Mouse (Mus musculus): Measurements from ENCODE around the gene Gtf3c5. TPM values are rescaled to one million over a fixed set of nuclear protein-coding genes. Genes with fewer than 3 reads are reported as not detected.
A peak's percentile ranks its signal among the peaks of the same experiment; 100 is the strongest.

The Gtf3c5 gene
- total RNA-seq, 4 experiments from 2014 or later: 6.5 to 8.2 (median 7.4) TPM

- no peak for DNase-seq (ENCODE audit: low spot score in 2 of 2)
Observed at GRCm38 (mm10) chr2:28575341-28575740, 8.2 kb downstream of the Gtf3c5 start.

DNA sequence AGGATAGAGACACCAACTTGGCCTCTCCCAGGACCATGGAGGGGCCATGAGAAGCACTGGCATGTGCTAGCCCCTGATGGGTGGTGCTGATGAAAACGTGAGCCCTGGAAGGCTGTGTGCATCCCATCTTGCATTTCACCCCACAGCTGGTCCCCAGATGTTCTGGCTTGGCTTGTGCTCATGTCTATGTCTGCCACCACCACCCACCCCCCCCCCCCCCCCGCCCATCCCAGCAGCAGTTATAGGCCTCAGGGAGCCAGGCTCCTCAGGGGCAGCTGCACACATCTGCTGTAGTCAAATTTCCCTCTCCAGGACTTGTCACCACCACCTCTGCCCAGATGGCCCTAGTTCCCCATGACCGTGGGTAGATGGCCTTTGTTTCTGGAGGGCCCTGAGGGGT is 13.6 kb downstream of the Gtf3c5 start:
- no peak for DNase-seq (ENCODE audit: low spot score in 2 of 2)

GRCm38 (mm10) chr2:28566545-28566944 is 17.0 kb downstream of the Gtf3c5 start:
- DNase-seq (ENCODE audit: low spot score in 2 of 2): no peak

DNA sequence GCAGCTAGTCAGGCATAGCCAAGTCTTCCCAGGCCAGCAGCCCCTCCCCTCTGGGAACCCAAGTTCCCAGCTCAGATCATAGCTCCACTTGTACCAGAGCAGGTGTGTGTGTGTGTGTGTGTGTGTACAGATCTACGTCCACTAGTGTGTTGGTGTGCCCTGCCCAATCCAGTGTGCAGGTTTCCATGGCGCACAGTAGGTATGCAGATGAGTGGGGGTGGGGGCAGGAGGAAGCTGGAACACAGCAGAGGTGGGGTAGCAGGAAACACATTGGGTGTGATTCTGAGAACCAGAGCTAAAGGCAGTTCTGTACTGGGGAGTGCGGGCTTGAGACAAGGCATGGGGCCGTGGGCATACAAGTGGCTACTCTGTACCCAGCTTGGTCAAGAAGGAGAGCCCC is 19.2 kb downstream of the Gtf3c5 start:
- no peak for DNase-seq (ENCODE audit: low spot score in 2 of 2)

- no peak for DNase-seq (ENCODE audit: low spot score in 2 of 2)
Observed at GRCm38 (mm10) chr2:28563830-28564229, 19.7 kb downstream of the Gtf3c5 start.

DNA sequence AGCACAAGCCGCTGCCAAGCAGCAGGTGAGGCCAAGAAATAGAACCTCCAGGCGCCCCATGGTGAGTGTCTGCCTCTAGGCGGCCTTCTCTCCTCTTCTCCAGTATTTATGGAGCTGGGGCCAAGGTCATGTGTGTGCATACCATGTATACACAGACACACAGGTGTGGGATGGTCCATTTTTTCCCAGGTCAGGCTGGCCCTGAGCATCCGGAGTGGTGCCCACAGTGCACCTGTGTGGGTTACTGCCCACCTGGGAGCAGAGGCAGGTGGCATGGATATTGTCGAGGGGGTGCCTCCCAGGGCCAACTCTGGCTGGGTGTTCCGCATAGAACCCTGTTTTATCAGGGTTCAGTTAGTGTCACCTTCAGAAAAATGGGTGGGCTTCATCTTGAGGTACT is 20.2 kb downstream of the Gtf3c5 start, which contains the start of gene Cel:
Gene Cel, minus strand, starts transcription at position 101 of the 400 bp plus-strand sequence.
- DNase-seq (ENCODE audit: low spot score in 2 of 2): no peak

GRCm38 (mm10) chr2:28557452-28557851 is 26.1 kb downstream of the Gtf3c5 start:
- DNase-seq (ENCODE audit: low spot score in 2 of 2): no peak

DNA sequence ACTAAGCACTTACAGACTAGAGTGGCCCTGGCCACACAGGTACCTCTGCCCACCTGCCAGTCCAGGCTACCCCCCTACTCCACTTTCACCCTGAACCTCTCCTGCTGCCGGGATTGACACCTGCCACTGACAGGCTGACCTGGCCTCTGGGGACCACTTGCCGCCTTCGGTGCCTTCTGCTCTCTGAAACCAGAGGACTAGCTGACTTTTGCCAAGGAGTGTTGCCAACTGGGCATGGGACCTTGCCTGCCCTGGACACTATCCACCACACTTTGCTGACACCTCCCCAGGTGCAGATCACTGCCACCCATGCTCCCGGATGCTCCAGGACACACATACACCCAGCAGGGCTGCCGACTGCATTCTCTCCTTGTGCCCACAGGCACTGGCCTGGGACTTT is 31.2 kb downstream of the Gtf3c5 start:
- DNase-seq (ENCODE audit: low spot score in 2 of 2): peak in 1 of 2 experiments; percentile 27

GRCm38 (mm10) chr2:28549157-28549556 is 34.4 kb downstream of the Gtf3c5 start:
- DNase-seq (ENCODE audit: low spot score in 2 of 2): no peak

GRCm38 (mm10) chr2:28547237-28548172 is 36.0 kb downstream of the Gtf3c5 start:
- DNase-seq (ENCODE audit: low spot score in 2 of 2): peak; percentile 79

DNA sequence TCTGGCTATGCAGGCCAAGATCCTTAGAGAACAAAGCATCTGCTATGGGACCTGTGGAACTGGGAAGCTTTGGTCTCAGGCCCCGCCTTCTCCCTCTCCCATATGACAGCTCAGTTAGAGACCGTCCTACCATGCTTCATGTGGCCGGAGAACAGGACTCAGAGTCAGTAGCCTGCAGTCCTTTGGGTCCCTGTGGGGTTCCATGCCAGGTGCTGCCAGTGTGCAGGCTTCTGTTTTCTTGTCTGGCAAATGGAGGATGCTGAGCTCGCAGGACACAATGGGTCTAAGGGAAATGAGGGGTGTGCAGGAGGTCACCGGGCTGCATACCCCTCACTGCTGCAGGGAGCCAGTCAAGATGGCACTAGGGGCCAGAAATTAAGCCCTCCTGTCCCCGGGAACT is 37.0 kb downstream of the Gtf3c5 start:
- no peak for DNase-seq (ENCODE audit: low spot score in 2 of 2)

DNA sequence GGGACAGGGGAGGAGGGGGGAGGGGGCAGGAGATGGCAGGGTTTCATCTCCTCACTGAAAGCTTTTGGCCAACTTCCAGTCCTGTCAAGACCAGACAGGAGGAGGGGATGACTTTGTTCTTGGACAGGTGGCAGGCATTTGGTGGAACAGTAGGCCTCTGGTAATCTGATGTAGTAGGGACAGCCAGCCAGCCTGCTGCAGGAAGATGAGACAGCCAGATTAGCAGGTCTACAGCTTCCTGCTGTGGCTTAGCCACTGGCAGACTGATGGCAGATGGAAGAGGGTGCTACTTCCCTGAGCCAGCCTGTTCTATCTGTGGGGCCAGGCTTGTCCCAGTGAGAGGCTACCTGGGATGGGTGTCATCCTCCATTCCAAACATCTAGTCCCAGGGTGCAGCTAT is 37.6 kb downstream of the Gtf3c5 start:
- DNase-seq (ENCODE audit: low spot score in 2 of 2): no peak

GRCm38 (mm10) chr2:28543894-28544293 is 39.7 kb downstream of the Gtf3c5 start:
- DNase-seq (ENCODE audit: low spot score in 2 of 2): no peak

DNA sequence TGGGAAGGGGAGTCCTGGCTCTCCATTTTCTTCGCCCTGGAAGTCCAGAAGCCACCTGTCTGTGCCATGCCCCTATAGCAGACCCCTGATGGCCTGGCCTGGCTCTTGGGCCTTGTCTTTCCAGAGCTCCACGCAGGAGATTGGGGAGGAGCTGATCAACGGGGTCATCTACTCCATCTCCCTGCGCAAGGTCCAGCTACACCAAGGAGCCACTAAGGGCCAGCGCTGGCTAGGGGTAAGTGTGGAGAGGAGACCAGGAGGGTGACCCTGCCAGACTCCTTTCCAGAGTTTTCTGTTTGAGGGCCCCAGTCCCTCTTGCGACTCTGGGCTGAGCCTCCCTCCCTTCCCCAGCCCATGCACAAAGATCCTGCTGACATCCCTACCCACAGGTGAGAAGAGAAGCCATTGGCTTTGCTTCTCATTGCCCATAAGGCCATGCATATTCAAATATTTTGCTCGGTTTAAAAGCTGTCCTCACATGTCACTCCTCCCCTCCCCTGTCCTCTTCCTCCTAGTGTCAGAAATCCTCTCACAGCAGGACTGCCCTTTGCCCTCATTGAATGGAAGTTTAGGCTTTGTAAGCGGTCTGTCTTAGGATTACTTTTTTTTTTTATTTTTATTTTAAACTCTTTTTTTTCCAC is 42.8 kb downstream of the Gtf3c5 start:
- no peak for DNase-seq (ENCODE audit: low spot score in 2 of 2)

DNA sequence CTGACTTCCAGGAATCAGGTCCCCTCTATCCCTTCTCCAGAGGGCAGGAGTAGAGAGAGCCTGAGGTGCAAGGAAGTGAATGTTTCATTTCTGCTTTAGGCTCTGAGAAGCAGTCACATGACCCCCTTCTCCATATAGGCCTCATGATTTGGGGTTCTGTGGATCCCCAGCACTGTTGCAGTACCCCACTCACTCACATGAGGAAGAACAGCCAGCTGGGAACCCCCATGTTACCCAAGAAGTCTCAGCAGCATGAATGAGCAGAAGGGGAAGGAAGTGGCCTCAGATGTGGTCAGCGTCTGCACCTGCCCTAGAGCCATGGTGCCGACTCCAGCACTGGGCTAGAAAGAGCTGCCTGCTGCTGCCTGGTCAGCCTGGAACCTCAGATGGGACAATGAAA is 43.6 kb downstream of the Gtf3c5 start:
- no peak for DNase-seq (ENCODE audit: low spot score in 2 of 2)

DNA sequence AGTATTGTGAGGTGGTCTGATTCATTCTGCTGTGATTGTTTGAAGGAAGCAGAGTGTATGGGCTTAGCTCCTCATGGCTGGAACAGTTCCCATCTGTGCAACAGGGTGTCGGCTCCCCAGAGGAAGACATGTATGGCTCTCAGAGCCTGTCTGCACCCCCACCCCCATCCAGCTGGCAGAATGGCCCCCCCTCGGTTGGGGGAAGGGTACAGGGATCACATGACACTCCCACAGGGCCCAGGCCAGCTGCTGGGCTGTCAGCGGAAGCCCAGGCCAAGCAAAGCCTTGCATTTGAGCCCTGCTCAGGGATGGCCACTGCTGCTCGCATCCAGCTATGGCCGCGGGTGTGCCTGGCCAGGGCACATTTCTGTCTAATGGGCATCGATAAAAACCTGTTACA is 44.3 kb downstream of the Gtf3c5 start:
- DNase-seq (ENCODE audit: low spot score in 2 of 2): peak; percentile 83 to 84

DNA sequence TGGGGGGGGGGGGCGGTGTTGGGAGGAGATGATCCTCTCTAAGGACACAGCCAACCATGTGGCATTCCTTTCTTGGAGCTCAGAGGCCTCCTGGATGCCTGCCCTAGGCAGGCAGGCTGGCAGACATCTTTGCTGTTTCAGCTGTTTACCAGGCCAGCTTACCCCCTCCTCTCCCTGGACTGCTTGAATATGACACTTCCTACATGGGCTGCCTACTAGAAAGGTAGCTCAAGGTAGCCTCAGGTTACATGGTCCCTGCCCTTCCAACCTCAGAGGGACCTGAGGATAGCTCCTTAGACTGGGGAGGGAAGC is 44.8 kb downstream of the Gtf3c5 start:
- DNase-seq (ENCODE audit: low spot score in 2 of 2): peak; percentile 60 to 75

DNA sequence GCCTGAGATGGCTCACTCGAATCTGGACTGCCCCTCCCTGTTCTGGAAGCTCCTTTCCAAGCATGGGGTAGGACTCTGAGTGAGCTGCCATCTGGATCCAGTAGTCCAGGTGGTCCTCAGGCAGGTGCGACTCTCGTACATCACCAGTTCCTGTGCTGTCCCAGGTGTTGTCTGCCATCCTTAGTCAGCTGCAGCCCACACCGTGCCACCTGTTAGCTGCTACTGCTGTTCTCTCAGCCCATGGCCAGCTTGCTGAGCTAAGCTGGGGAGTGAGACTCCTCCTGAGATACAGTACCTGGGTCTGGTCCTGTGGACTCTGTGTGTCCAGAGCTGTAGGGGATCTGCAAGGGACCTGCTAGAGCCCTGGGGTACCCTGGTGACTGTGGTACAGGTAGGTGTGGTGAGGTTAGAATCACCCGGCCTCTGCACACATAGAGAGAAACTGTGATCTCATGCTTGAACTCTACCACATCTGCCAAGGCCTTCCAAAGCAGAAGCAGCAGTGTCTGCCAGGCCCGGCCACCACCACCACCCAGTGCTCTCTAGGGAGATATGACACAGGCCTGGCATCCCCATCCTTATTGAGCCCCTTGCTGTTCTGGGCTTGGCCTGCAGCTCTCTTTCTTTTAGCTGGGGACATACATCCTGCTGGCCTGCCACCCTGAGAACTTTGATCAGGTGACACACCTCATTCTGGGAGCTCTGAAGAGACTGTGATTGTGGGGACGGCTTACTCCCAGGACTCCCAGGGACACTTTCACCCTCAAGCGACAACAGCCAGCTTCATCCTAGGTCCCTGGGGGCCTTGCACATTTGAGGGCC is 45.3 kb downstream of the Gtf3c5 start:
- no peak for DNase-seq (ENCODE audit: low spot score in 2 of 2)

DNA sequence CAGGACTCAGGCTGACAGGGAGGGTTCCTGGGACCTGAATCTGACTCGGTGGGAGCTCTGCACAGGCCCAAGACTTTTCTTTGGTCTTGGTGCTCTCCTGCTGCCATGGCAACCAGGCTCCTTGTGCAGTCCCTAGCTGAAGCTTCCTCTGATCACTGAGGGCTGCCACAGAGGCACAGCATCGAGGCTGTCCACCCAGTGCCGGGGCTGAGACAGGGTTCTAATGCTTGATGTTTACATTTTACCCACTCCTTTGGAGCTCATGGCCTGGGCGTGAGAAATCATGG is 46.0 kb downstream of the Gtf3c5 start:
- DNase-seq (ENCODE audit: low spot score in 2 of 2): no peak

DNA sequence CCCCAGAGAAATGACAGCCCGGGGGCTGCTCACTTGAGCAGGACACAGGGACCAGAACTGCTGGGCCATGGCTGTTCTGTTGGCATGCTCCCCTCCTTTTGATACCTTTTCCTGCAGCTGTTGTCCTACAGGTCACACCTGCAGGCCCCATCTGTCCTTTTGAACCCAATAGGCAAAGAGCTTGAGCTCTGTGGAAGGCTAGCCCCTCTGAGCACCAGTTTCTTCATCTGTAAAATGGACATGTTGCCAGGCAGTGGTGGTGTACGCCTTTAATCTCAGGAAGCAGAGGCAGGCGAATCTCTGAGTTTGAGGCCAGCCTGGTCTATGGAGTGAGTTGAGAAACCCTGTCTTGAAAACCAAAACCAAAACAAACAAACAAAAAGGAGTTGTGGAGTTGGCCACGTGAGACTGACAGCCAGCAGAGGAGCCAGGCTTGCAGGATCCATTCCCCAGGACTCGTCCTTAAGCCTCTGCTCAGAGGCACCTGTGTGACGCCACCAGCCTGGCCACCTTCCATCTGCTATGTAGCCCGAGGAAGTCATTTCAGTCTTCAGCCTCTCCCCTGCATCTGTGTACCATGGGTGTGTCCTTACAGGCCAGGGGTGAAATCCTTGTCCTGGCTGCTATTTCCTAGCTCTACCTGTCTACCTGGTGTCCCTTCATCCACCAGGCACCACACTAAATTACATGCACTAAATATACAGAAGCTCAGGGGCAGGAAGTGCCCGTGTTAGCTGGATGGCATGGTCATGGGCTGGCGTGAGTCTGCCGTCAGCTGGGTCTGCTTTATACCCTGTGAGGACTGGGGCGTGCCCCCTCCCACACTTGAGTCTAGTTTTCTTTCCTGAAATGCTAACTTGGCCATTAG is 46.6 kb downstream of the Gtf3c5 start:
- no peak for DNase-seq (ENCODE audit: low spot score in 2 of 2)

DNA sequence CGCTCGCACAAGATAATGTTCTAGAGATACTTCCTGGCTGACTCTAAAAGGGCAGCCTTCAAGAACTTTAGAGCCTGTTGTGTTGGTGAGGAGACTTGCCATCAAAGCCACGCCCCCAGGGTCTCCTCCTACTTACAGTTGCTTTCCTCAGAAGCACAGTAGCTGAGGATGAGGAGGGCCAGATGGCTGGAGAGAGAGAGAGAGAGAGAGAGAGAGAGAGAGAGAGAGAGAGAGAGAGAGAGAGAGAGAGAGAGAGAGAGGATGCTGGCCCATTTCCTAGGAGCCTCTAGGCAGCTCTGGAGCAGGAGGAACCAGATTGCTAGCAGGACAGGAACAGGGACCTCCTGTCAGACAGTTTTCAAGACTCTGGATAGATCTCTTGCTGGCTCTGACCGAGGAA is 47.4 kb downstream of the Gtf3c5 start:
- DNase-seq (ENCODE audit: low spot score in 2 of 2): no peak
